Mouse (Mus musculus) heart, adult 2 months (tissue): ENCODE results near the gene Rsrc1. TPM values are rescaled to one million over a fixed set of nuclear protein-coding genes. Genes with fewer than 3 reads are reported as not detected.

Experiments used
- DNase-seq, 2 experiments: peaks; one replicate each; pipeline ENCODE4 v3.0.0; 2021
- H3K27ac ChIP-seq: fragments of 200-600 bp; 2 replicates; pipeline ENCODE4 v1.8.1; 2022
- H3K27me3 ChIP-seq: fragments of 200-500 bp; 2 replicates; pipeline ENCODE4 v1.6.1; 2012; ENCODE audit warnings: mild to moderate bottlenecking, low read length, inconsistent platforms, mixed read lengths; ENCODE audit not compliant: control insufficient read depth, insufficient read depth
- H3K36me3 ChIP-seq: fragments of 200-500 bp; 2 replicates; pipeline ENCODE4 v1.6.1; 2012; ENCODE audit warnings: low read length, inconsistent platforms; ENCODE audit not compliant: control insufficient read depth, insufficient read depth
- H3K4me1 ChIP-seq: fragments of 200-500 bp; 2 replicates; pipeline ENCODE4 v1.6.1; 2011; ENCODE audit warnings: low read length; ENCODE audit not compliant: control insufficient read depth, insufficient read depth
- H3K4me3 ChIP-seq: fragments of 200-600 bp; 2 replicates; pipeline ENCODE4 v1.8.1; 2022
- H3K79me2 ChIP-seq: fragments of 200-500 bp; replicated peaks from 2 replicates; pipeline ENCODE4 v1.6.1; 2012; ENCODE audit warnings: mild to moderate bottlenecking, inconsistent platforms, low read length, moderate library complexity, mixed read lengths; ENCODE audit not compliant: control insufficient read depth, insufficient read depth
- H3K9ac ChIP-seq: fragments of 200-500 bp; 2 replicates; pipeline ENCODE4 v1.6.1; 2012; ENCODE audit warnings: low read depth, mild to moderate bottlenecking, control low read depth, inconsistent platforms, low read length, mixed read lengths
- CTCF ChIP-seq: fragments of 200-600 bp; IDR thresholded peaks from 2 replicates; pipeline ENCODE4 v1.8.1; 2022; ENCODE audit warnings: antibody characterized with exemption, mild to moderate bottlenecking, moderate library complexity
- EP300 ChIP-seq: fragments of 200-500 bp; IDR thresholded peaks from 2 replicates; pipeline ENCODE4 v1.6.1; 2011; ENCODE audit warnings: low read depth, low read length, control low read depth; ENCODE audit not compliant: insufficient read depth
- POLR2A ChIP-seq: fragments of 200-500 bp; IDR thresholded peaks from 2 replicates; pipeline ENCODE4 v1.6.1; 2011; ENCODE audit warnings: mild to moderate bottlenecking, low read depth, low read length, control low read depth; ENCODE audit not compliant: insufficient read depth
- intact Hi-C: fragments of 180-260 bp; cut with DNase I; formaldehyde crosslinking; loops from one replicate; pipeline ENCODE4 v1.15.1; 2025
- polyA plus RNA-seq: library from polyadenylated mRNA; depleted of rRNA; stranded (reverse); fragments of >200 nt; gene quantifications from 2 replicates; pipeline ENCODE4 v1.2.3, GENCODE M21; 2012; rRNA removed
- total RNA-seq, 2 experiments: library from RNA; stranded (reverse); gene quantifications; 2 replicates each; pipeline ENCODE4 v1.2.3; 2021

Gene Rsrc1
- total and polyA plus RNA-seq, 3 experiments: 2.4 to 11.0 (median 10.6) TPM

GRCm38 (mm10) chr3:67378215-67378614, 397.0 kb downstream of the Rsrc1 start:
- Histone ChIP-seq H3K9ac (no peak overlapping the region), H3K4me1 (no peaks in the 10 kb centered on the region; the same call in 1 of the 2 replicates), H3K27ac (peak overlapping the region; percentile 32), H3K4me3 (no peak overlapping the region), H3K36me3 (peaks cover 2% of the 10 kb centered on the region; the same call in 1 of the 2 replicates), H3K79me2 (no peaks in the 10 kb centered on the region), H3K27me3 (no peaks in the 10 kb centered on the region)
- TF ChIP-seq POLR2A: no peak
- TF ChIP-seq EP300: no peak
- no peak for TF ChIP-seq CTCF
- intact Hi-C loops: no loop called here
- DNase-seq: peak in 1 of 2 experiments; percentile 29

Other genes with a start within 250 kb of the Rsrc1 start
- gene Shox2, start 381 bp downstream of the Rsrc1 start, total RNA-seq: under 1 TPM; 0.68 to 0.76 TPM
- gene Shox2, start 381 bp downstream of the Rsrc1 start, polyA plus RNA-seq: 1.00 and 2.0 TPM in 2 replicates